Mouse (Mus musculus) CH12.LX (cell line): ENCODE data around the gene Mcmbp. TPM values are rescaled to one million over a fixed set of nuclear protein-coding genes. Genes with fewer than 3 reads are reported as not detected.
"Not testable (repeated sequence)": the region's sequence is repeated elsewhere in the genome, so short reads cannot be mapped to it uniquely, and the experiment has no call there.

Experiments
- DNase-seq: peaks from one replicate; pipeline ENCODE4 v3.0.0-alpha.2; 2013; ENCODE audit errors: extremely low read depth
- H3K27ac ChIP-seq: 2 replicates; pipeline ENCODE4 v1.5.1; 2012; ENCODE audit warnings: low read depth, mild to moderate bottlenecking, control low read depth, moderate library complexity; ENCODE audit not compliant: insufficient read depth
- H3K27me3 ChIP-seq: replicated peaks from 2 replicates; pipeline ENCODE3; 2012; ENCODE audit warnings: inconsistent platforms
- H3K36me3 ChIP-seq, 2 experiments: replicated peaks in 1 of 2; 2 replicates each; pipeline versions ENCODE3 to v1.6.1; 2012; ENCODE audit warnings: inconsistent platforms in 1 of 2, low read length in 1 of 2, mild to moderate bottlenecking in 1 of 2, mixed read lengths in 1 of 2, moderate library complexity in 1 of 2; ENCODE audit not compliant: control insufficient read depth in 1 of 2, insufficient read depth in 1 of 2
- H3K4me1 ChIP-seq, 2 experiments: 2 replicates each; pipeline ENCODE4 v1.6.1; 2012; ENCODE audit warnings: inconsistent platforms in 1 of 2, moderate library complexity in 1 of 2; ENCODE audit not compliant: insufficient read depth in 2 of 2, control insufficient read depth in 1 of 2
- H3K4me2 ChIP-seq: 2 replicates; pipeline ENCODE4 v1.6.1; 2012; ENCODE audit warnings: low read depth, mild to moderate bottlenecking, control low read depth; ENCODE audit not compliant: poor library complexity, insufficient read depth, severe bottlenecking
- H3K4me3 ChIP-seq, 3 experiments: fragments of 150-350 bp in 1 of 3; sonication (generic) in 1 of 3; replicated peaks in 1 of 3; 2 replicates each; pipeline versions ENCODE3 to v1.5.1; 2011 to 2012; ENCODE audit warnings: low read depth in 2 of 3, low read length in 2 of 3, mild to moderate bottlenecking in 2 of 3, moderate library complexity in 2 of 3, control low read depth in 1 of 3, improper control_type of control experiment in 1 of 3, inconsistent platforms in 1 of 3, mixed read lengths in 1 of 3; ENCODE audit not compliant: poor library complexity in 1 of 3
- H3K79me2 ChIP-seq: replicated peaks from 2 replicates; pipeline ENCODE4 v1.6.1; 2012; ENCODE audit warnings: mild to moderate bottlenecking, moderate library complexity; ENCODE audit not compliant: control insufficient read depth, poor library complexity, insufficient read depth, severe bottlenecking; ENCODE audit errors: extremely low read depth
- H3K9ac ChIP-seq: 2 replicates; pipeline ENCODE4 v1.6.1; 2012; ENCODE audit warnings: low read depth, mild to moderate bottlenecking, control low read depth, moderate library complexity; ENCODE audit not compliant: insufficient read depth
- H3K9me3 ChIP-seq: replicated peaks from 2 replicates; pipeline ENCODE3; 2012; ENCODE audit warnings: low read length, inconsistent platforms, mixed read lengths
- BHLHE40 ChIP-seq: IDR thresholded peaks from 2 replicates; pipeline ENCODE4 v1.6.1; 2011; ENCODE audit warnings: mild to moderate bottlenecking, low read depth, low read length, improper control_type of control experiment
- CTCF ChIP-seq, 2 experiments: IDR thresholded peaks in 1 of 2; conservative IDR thresholded peaks in 1 of 2; 2 replicates each; pipeline ENCODE4 v1.5.1; 2011 to 2012; ENCODE audit warnings: low read depth in 2 of 2, low read length in 2 of 2, improper control_type of control experiment in 1 of 2, inconsistent platforms in 1 of 2, mild to moderate bottlenecking in 1 of 2, moderate library complexity in 1 of 2
- E2F4 ChIP-seq: IDR thresholded peaks from 2 replicates; pipeline ENCODE4 v1.6.1; 2011; ENCODE audit warnings: low read depth, low read length, improper control_type of control experiment; ENCODE audit not compliant: insufficient replicate concordance
- ELF1 ChIP-seq: IDR thresholded peaks from 2 replicates; pipeline ENCODE4 v1.6.1; 2014; ENCODE audit warnings: low read depth, mild to moderate bottlenecking, inconsistent platforms, low read length, improper control_type of control experiment
- EP300 ChIP-seq: IDR thresholded peaks from 2 replicates; pipeline ENCODE4 v1.6.1; 2011; ENCODE audit warnings: low read length, improper control_type of control experiment
- ETS1 ChIP-seq: conservative IDR thresholded peaks from 2 replicates; pipeline ENCODE4 v1.6.1; 2012; ENCODE audit warnings: low read depth, mild to moderate bottlenecking, inconsistent platforms, low read length, improper control_type of control experiment, moderate library complexity
- GABPA ChIP-seq: IDR thresholded peaks from 2 replicates; pipeline ENCODE4 v1.6.1; 2012; ENCODE audit warnings: low read depth, low read length, improper control_type of control experiment, inconsistent platforms; ENCODE audit not compliant: insufficient replicate concordance
- HCFC1 ChIP-seq: IDR thresholded peaks from 2 replicates; pipeline ENCODE4 v1.6.1; 2012; ENCODE audit warnings: low read depth, mild to moderate bottlenecking, inconsistent platforms, low read length, improper control_type of control experiment
- IRF4 ChIP-seq: IDR thresholded peaks from 2 replicates; pipeline ENCODE4 v1.6.1; 2014; ENCODE audit warnings: low read depth, mild to moderate bottlenecking, inconsistent platforms, low read length, improper control_type of control experiment
- JUN ChIP-seq: IDR thresholded peaks from 2 replicates; pipeline ENCODE4 v1.6.1; 2011; ENCODE audit warnings: low read depth, mild to moderate bottlenecking, low read length, improper control_type of control experiment, moderate library complexity; ENCODE audit not compliant: insufficient read depth
- JUND ChIP-seq: conservative IDR thresholded peaks from 2 replicates; pipeline ENCODE4 v1.6.1; 2011; ENCODE audit warnings: low read depth, low read length, improper control_type of control experiment
- KAT2A ChIP-seq: IDR thresholded peaks from 2 replicates; pipeline ENCODE4 v1.6.1; 2012; ENCODE audit warnings: low read length, improper control_type of control experiment, inconsistent platforms; ENCODE audit not compliant: insufficient replicate concordance
- MAFK ChIP-seq: IDR thresholded peaks from 2 replicates; pipeline ENCODE4 v1.6.1; 2011; ENCODE audit warnings: low read length, improper control_type of control experiment; ENCODE audit not compliant: insufficient replicate concordance
- MEF2A ChIP-seq: IDR thresholded peaks from 2 replicates; pipeline ENCODE4 v1.6.1; 2014; ENCODE audit warnings: low read depth, mild to moderate bottlenecking, inconsistent platforms, low read length, improper control_type of control experiment, borderline replicate concordance
- MXI1 ChIP-seq: IDR thresholded peaks from 2 replicates; pipeline ENCODE4 v1.6.1; 2011; ENCODE audit warnings: mild to moderate bottlenecking, low read depth, low read length, improper control_type of control experiment
- NELFE ChIP-seq: IDR thresholded peaks from 2 replicates; pipeline ENCODE4 v1.6.1; 2011; ENCODE audit warnings: low read depth, low read length, improper control_type of control experiment
- NRF1 ChIP-seq: IDR thresholded peaks from 2 replicates; pipeline ENCODE4 v1.6.1; 2014; ENCODE audit warnings: low read depth, mild to moderate bottlenecking, inconsistent platforms, low read length, improper control_type of control experiment, moderate library complexity
- PAX5 ChIP-seq: IDR thresholded peaks from 2 replicates; pipeline ENCODE4 v1.6.1; 2012; ENCODE audit warnings: low read length, inconsistent platforms, mixed read lengths
- POLR2A ChIP-seq: IDR thresholded peaks from 2 replicates; pipeline ENCODE4 v1.6.1; 2011; ENCODE audit warnings: low read depth, mild to moderate bottlenecking, improper control_type of control experiment, low read length
- RAD21 ChIP-seq: IDR thresholded peaks from 2 replicates; pipeline ENCODE4 v1.6.1; 2011; ENCODE audit warnings: low read depth, mild to moderate bottlenecking, low read length, improper control_type of control experiment, moderate library complexity
- RCOR1 ChIP-seq: conservative IDR thresholded peaks from 2 replicates; pipeline ENCODE4 v1.6.1; 2012; ENCODE audit warnings: low read depth, mild to moderate bottlenecking, inconsistent platforms, low read length, improper control_type of control experiment
- SMC3 ChIP-seq: IDR thresholded peaks from 2 replicates; pipeline ENCODE4 v1.6.1; 2011; ENCODE audit warnings: low read depth, low read length, improper control_type of control experiment
- UBTF ChIP-seq: IDR thresholded peaks from 2 replicates; pipeline ENCODE4 v1.6.1; 2012; ENCODE audit warnings: low read depth, mild to moderate bottlenecking, inconsistent platforms, low read length, improper control_type of control experiment, moderate library complexity
- USF1 ChIP-seq: IDR thresholded peaks from 2 replicates; pipeline ENCODE4 v1.6.1; 2014; ENCODE audit warnings: low read depth, mild to moderate bottlenecking, inconsistent platforms, low read length, improper control_type of control experiment
- ZKSCAN1 ChIP-seq: IDR thresholded peaks from 2 replicates; pipeline ENCODE4 v1.6.1; 2012; ENCODE audit warnings: low read depth, inconsistent platforms, low read length, improper control_type of control experiment, borderline replicate concordance
- ZNF384 ChIP-seq: IDR thresholded peaks from 2 replicates; pipeline ENCODE4 v1.6.1; 2012; ENCODE audit warnings: low read depth, low read length, improper control_type of control experiment, inconsistent platforms
- dilution Hi-C: fragments of 300-500 bp; cut with MboI; formaldehyde crosslinking; loops from 2 replicates; pipeline ENCODE4 v1.14.3; 2020; ENCODE audit warnings: low sequenced_read_pairs; ENCODE audit not compliant: extremely low pct_unique_long_range_greater_than_20kb, extremely low pct_ligation_motif_present
- in situ Hi-C: fragments of 300-500 bp; cut with MboI; formaldehyde crosslinking; loops from 3 replicates; pipeline ENCODE4 v1.14.3; 2019; ENCODE audit warnings: low sequenced_read_pairs, low pct_ligation_motif_present, low pct_unique_long_range_greater_than_20kb, mixed read lengths
- polyA plus RNA-seq: library from polyadenylated mRNA; unstranded; fragments of >175 nt; gene quantifications from 2 replicates; pipeline ENCODE4 v1.2.1, GENCODE M21; 2012; ENCODE audit warnings: low read depth; ENCODE audit not compliant: insufficient read length
- total RNA-seq, 2 experiments: library from RNA; depleted of rRNA; stranded (reverse); fragments of 300-350 nt in 1 of 2; fragments of >200 nt in 1 of 2; gene quantifications; 2 replicates each; pipeline ENCODE4 v1.2.3; 2012 to 2014

Gene Mcmbp
- total and polyA plus RNA-seq, 3 experiments: 45.2 to 75.7 (median 69.4) TPM

GRCm38 (mm10) chr7:128724761-128725160, 15.5 kb downstream of the Mcmbp start (continued):
- TF ChIP-seq PAX5 (no peak), GABPA (no peak), HCFC1 (no peak), RCOR1 (no peak), MXI1 (peak; percentile 88), JUND (no peak), KAT2A (no peak), MAFK (no peak), POLR2A (0 out of 2 replicates have a peak, but pooled peaks have one; percentile 28)
- TF ChIP-seq, all 38 proteins: peak for 10

GRCm38 (mm10) chr7:128717991-128718390, 22.3 kb downstream of the Mcmbp start:
- no peak overlapping the region for H3K9ac ChIP-seq
- no peak for DNase-seq
- TF ChIP-seq BHLHE40: no peak
- no peak for TF ChIP-seq MEF2A
- no peak for TF ChIP-seq IRF4
- no peak for TF ChIP-seq MAFK
- TF ChIP-seq NELFE: no peak
- TF ChIP-seq MXI1: no peak
- no peak for TF ChIP-seq ZKSCAN1
- TF ChIP-seq ETS1: no peak
- TF ChIP-seq RCOR1: no peak
- TF ChIP-seq JUN: no peak
- no peak for TF ChIP-seq ZNF384
- TF ChIP-seq NRF1: no peak
- TF ChIP-seq, all 38 proteins: peak for 0
- no peak overlapping the region for H3K4me3 ChIP-seq
- in situ Hi-C loops: no loop called here
- peaks cover 62 to 91% of the 10 kb centered on the region in 2 experiments for H3K36me3 ChIP-seq
- H3K4me1 ChIP-seq: no peaks in the 10 kb centered on the region
- no peak overlapping the region for H3K4me2 ChIP-seq
- no peaks in the 10 kb centered on the region for H3K79me2 ChIP-seq
- H3K9me3 ChIP-seq: no peaks in the 10 kb centered on the region
- no peaks in the 10 kb centered on the region for H3K27me3 ChIP-seq
- dilution Hi-C loops: no loop called here
- no peak overlapping the region for H3K27ac ChIP-seq

GRCm38 (mm10) chr7:128705735-128706134, 34.6 kb downstream of the Mcmbp start:
- in situ Hi-C loops: loop anchor here (10.0 kb wide), 1 partner anchor 241 kb away; the partner anchor contains the start of gene Tial1
- Histone ChIP-seq H3K4me2 (no peak overlapping the region), H3K9ac (no peak overlapping the region), H3K4me3 (no peak overlapping the region), H3K79me2 (no peaks in the 10 kb centered on the region; the same call in 1 of the 2 replicates), H3K36me3 (peaks cover 82 to 98% of the 10 kb centered on the region in 2 experiments), H3K27me3 (no peaks in the 10 kb centered on the region), H3K27ac (no peak overlapping the region), H3K4me1 (no peaks in the 10 kb centered on the region)
- dilution Hi-C loops: no loop called here
- peak; percentile 51 for DNase-seq
- TF ChIP-seq EP300: no peak
- peak; percentile 79 to 99 for TF ChIP-seq CTCF (conservative IDR thresholded peaks at IDR 0.05 in 1 of 2, IDR thresholded peaks at IDR 0.05 in 1 of 2; ENCODE audit: low read depth in 2 of 2, low read length in 2 of 2)
- TF ChIP-seq HCFC1: no peak
- TF ChIP-seq ELF1: no peak
- no peak for TF ChIP-seq E2F4
- TF ChIP-seq UBTF: no peak
- TF ChIP-seq SMC3: peak; percentile 56
- TF ChIP-seq USF1: no peak
- TF ChIP-seq IRF4: no peak
- peak; percentile 69 for TF ChIP-seq RAD21
- TF ChIP-seq, all 38 proteins: peak for 3
- H3K9me3 ChIP-seq: no peaks in the 10 kb centered on the region

- dilution Hi-C loops, H3K27ac ChIP-seq, H3K27me3 ChIP-seq, H3K9ac ChIP-seq, H3K4me3 ChIP-seq, DNase-seq, H3K9me3 ChIP-seq, H3K4me1 ChIP-seq, H3K4me2 ChIP-seq, H3K79me2 ChIP-seq: not testable (repeated sequence)
- peaks cover 62 to 92% of the 10 kb centered on the region in 2 experiments for H3K36me3 ChIP-seq
- in situ Hi-C loops: loop anchor here (5.0 to 10.0 kb wide), 2 partner anchors 235 to 328 kb away; partner anchors contain the start of gene Tial1
These were observed 40.3 kb downstream of the Mcmbp start for GRCm38 (mm10) chr7:128699959-128700358.
